Mouse (Mus musculus) forebrain, embryonic 11.5 days (tissue): ENCODE data around the gene Psph. TPM values are rescaled to one million over a fixed set of nuclear protein-coding genes. Genes with fewer than 3 reads are reported as not detected.

Experiments
- ATAC-seq: fragments of 200-750 bp; cut with Nextera tagmentation; replicated peaks from 2 replicates; pipeline ENCODE4 v1.8.0; 2017; ENCODE audit warnings: moderate TSS enrichment; ENCODE audit not compliant: low FRiP score
- DNase-seq: peaks from one replicate; pipeline ENCODE4 v3.0.0-alpha.2; 2017; ENCODE audit warnings: low spot score
- H3K27ac ChIP-seq: fragments of 300-500 bp; sonication (generic); 2 replicates; pipeline ENCODE4 v1.5.1; 2014; ENCODE audit warnings: low read depth, low read length
- H3K27me3 ChIP-seq: fragments of 300-500 bp; sonication (generic); 2 replicates; pipeline ENCODE4 v1.6.1; 2014; ENCODE audit warnings: mild to moderate bottlenecking, low read length, mixed read lengths; ENCODE audit not compliant: control insufficient read depth, insufficient read depth
- H3K36me3 ChIP-seq: fragments of 300-500 bp; sonication (generic); 2 replicates; pipeline ENCODE4 v1.6.1; 2014; ENCODE audit warnings: mild to moderate bottlenecking, low read length, moderate library complexity, mixed read lengths; ENCODE audit not compliant: control insufficient read depth, insufficient read depth
- H3K4me1 ChIP-seq: fragments of 300-500 bp; sonication (generic); replicated peaks from 2 replicates; pipeline ENCODE4 v1.6.1; 2014; ENCODE audit warnings: low read length, mixed read lengths; ENCODE audit not compliant: control insufficient read depth, insufficient read depth
- H3K4me2 ChIP-seq: fragments of 300-500 bp; sonication (generic); 2 replicates; pipeline ENCODE4 v1.6.1; 2014; ENCODE audit warnings: low read depth, mild to moderate bottlenecking, low read length, moderate library complexity, mixed read lengths; ENCODE audit not compliant: severe bottlenecking
- H3K4me3 ChIP-seq: fragments of 300-500 bp; sonication (generic); 2 replicates; pipeline ENCODE4 v1.5.1; 2014; ENCODE audit warnings: low read depth, low read length
- H3K9ac ChIP-seq: fragments of 300-500 bp; sonication (generic); 2 replicates; pipeline ENCODE4 v1.6.1; 2014; ENCODE audit warnings: low read length
- H3K9me3 ChIP-seq: fragments of 300-500 bp; sonication (generic); 2 replicates; pipeline ENCODE4 v1.6.1; 2016; ENCODE audit warnings: low read length, mixed read lengths; ENCODE audit not compliant: control insufficient read depth
- WGBS: fragments of 180-500 bp; shearing (Covaris S2); extraction: QIAGEN DNeasy Blood & Tissue Kit; methylation state at CpG from one replicate; pipeline ENCODE4 v1.1.7; 2014; 5-methylcytosine and 5-hydroxymethylcytosine counted together
- polyA plus RNA-seq: library from polyadenylated mRNA; unstranded; fragments of >200 nt; fragmentation: Nextera tagmentation; extraction: Ambion mirVana; gene quantifications from 2 replicates; pipeline ENCODE4 v1.2.1, GENCODE M21; 2014

Gene Psph
- polyA plus RNA-seq, 1 experiment from 2014 or later, result 46.4 TPM

GRCm38 (mm10) chr5:129759929-129760480, 27.2 kb downstream of the Psph start:
- DNase-seq, result no peak
- Histone ChIP-seq H3K9ac (no peak overlapping the region), H3K27ac (no peak overlapping the region), H3K4me1 (no peaks in the 10 kb centered on the region), H3K4me2 (no peak overlapping the region), H3K9me3 (no peaks in the 10 kb centered on the region), H3K4me3 (no peak overlapping the region), H3K36me3 (no peaks in the 10 kb centered on the region; the same call in 1 of the 2 replicates), H3K27me3 (no peaks in the 10 kb centered on the region)
- 92% methylated on average over 13 of the region's 13 CpGs for WGBS
- ATAC-seq, result no peak

- no peak overlapping the region for H3K9ac ChIP-seq
- no peaks in the 10 kb centered on the region for H3K4me1 ChIP-seq
Observed at GRCm38 (mm10) chr5:129756886-129757285, 30.4 kb downstream of the Psph start.

GRCm38 (mm10) chr5:129744050-129744449, 43.2 kb downstream of the Psph start:
- Histone ChIP-seq H3K9me3 (no peaks in the 10 kb centered on the region), H3K9ac (no peak overlapping the region), H3K4me2 (no peak overlapping the region), H3K4me1 (no peaks in the 10 kb centered on the region), H3K36me3 (no peaks in the 10 kb centered on the region), H3K27ac (no peak overlapping the region), H3K4me3 (no peak overlapping the region), H3K27me3 (no peaks in the 10 kb centered on the region)
- WGBS, result 88% methylated on average over 6 of the region's 6 CpGs
- ATAC-seq (no peak), DNase-seq (no peak)

More at GRCm38 (mm10) chr5:129756886-129757285, 30.4 kb downstream of the Psph start:
- Histone ChIP-seq H3K4me3 (no peak overlapping the region), H3K4me2 (no peak overlapping the region), H3K9me3 (no peaks in the 10 kb centered on the region), H3K36me3 (no peaks in the 10 kb centered on the region; the same call in 1 of the 2 replicates), H3K27me3 (no peaks in the 10 kb centered on the region), H3K27ac (no peak overlapping the region)
- WGBS, result 93% methylated on average over 20 of the region's 20 CpGs
- DNase-seq (no peak), ATAC-seq (no peak)

- ATAC-seq (no peak), DNase-seq (no peak)
- Histone ChIP-seq H3K27me3 (no peaks in the 10 kb centered on the region), H3K4me2 (no peak overlapping the region), H3K9me3 (no peaks in the 10 kb centered on the region), H3K4me1 (no peaks in the 10 kb centered on the region), H3K4me3 (no peak overlapping the region), H3K36me3 (no peaks in the 10 kb centered on the region), H3K9ac (no peak overlapping the region), H3K27ac (no peak overlapping the region)
- 84% methylated on average over 7 of the region's 7 CpGs for WGBS
Observed at GRCm38 (mm10) chr5:129742903-129743488, 44.3 kb downstream of the Psph start.

GRCm38 (mm10) chr5:129740976-129741375, 46.3 kb downstream of the Psph start:
- H3K27ac ChIP-seq, result no peak overlapping the region
- no peaks in the 10 kb centered on the region for H3K9me3 ChIP-seq
- H3K4me3 ChIP-seq, result no peak overlapping the region
- no peak for DNase-seq
- WGBS, result 95% methylated on average over 1 of the region's 1 CpGs
- no peak overlapping the region for H3K9ac ChIP-seq
- no peaks in the 10 kb centered on the region for H3K36me3 ChIP-seq
- H3K27me3 ChIP-seq, result no peaks in the 10 kb centered on the region
- H3K4me2 ChIP-seq, result no peak overlapping the region
- no peak for ATAC-seq
- no peaks in the 10 kb centered on the region for H3K4me1 ChIP-seq

- H3K27ac ChIP-seq, result no peak overlapping the region
- no peaks in the 10 kb centered on the region for H3K4me1 ChIP-seq
- no peaks in the 10 kb centered on the region for H3K27me3 ChIP-seq
- no peak for ATAC-seq
- WGBS, result 82% methylated on average over 5 of the region's 5 CpGs
- H3K4me3 ChIP-seq, result no peak overlapping the region
- DNase-seq, result no peak
- no peaks in the 10 kb centered on the region; the same call in 1 of the 2 replicates for H3K36me3 ChIP-seq
- no peak overlapping the region for H3K9ac ChIP-seq
- H3K9me3 ChIP-seq, result no peaks in the 10 kb centered on the region
- no peak overlapping the region for H3K4me2 ChIP-seq
Observed at GRCm38 (mm10) chr5:129731021-129731420, 56.2 kb downstream of the Psph start.

GRCm38 (mm10) chr5:129730344-129730743, 56.9 kb downstream of the Psph start:
- H3K4me1 ChIP-seq, result no peaks in the 10 kb centered on the region
- 77% methylated on average over 11 of the region's 11 CpGs for WGBS
- H3K4me3 ChIP-seq, result no peak overlapping the region
- H3K27ac ChIP-seq, result no peak overlapping the region
- no peaks in the 10 kb centered on the region for H3K27me3 ChIP-seq
- DNase-seq (peak; percentile 57), ATAC-seq (no peak)
- no peaks in the 10 kb centered on the region; the same call in 1 of the 2 replicates for H3K36me3 ChIP-seq
- no peak overlapping the region for H3K9ac ChIP-seq
- no peaks in the 10 kb centered on the region for H3K9me3 ChIP-seq
- no peak overlapping the region for H3K4me2 ChIP-seq

- H3K27ac ChIP-seq, result no peak overlapping the region
- no peaks in the 10 kb centered on the region for H3K4me1 ChIP-seq
- DNase-seq (no peak), ATAC-seq (no peak)
- H3K4me3 ChIP-seq, result no peak overlapping the region
- H3K9me3 ChIP-seq, result no peaks in the 10 kb centered on the region
- H3K27me3 ChIP-seq, result no peaks in the 10 kb centered on the region
- H3K4me2 ChIP-seq, result no peak overlapping the region
- WGBS, result 75% methylated on average over 11 of the region's 11 CpGs
- H3K9ac ChIP-seq, result peak overlapping the region; percentile 17
- H3K36me3 ChIP-seq, result no peaks in the 10 kb centered on the region
Observed at GRCm38 (mm10) chr5:129729286-129729685, 58.0 kb downstream of the Psph start.

GRCm38 (mm10) chr5:129726784-129727183, 60.5 kb downstream of the Psph start:
- no peaks in the 10 kb centered on the region for H3K36me3 ChIP-seq
- DNase-seq, result no peak
- H3K9ac ChIP-seq, result no peak overlapping the region
- no peak for ATAC-seq
- H3K4me3 ChIP-seq, result no peak overlapping the region
- no peak overlapping the region for H3K4me2 ChIP-seq
- H3K4me1 ChIP-seq, result no peaks in the 10 kb centered on the region
- no peak overlapping the region for H3K27ac ChIP-seq
- WGBS, result 75% methylated on average over 3 of the region's 3 CpGs
- H3K9me3 ChIP-seq, result no peaks in the 10 kb centered on the region
- no peaks in the 10 kb centered on the region for H3K27me3 ChIP-seq
